Mouse (Mus musculus) thymus, postnatal 36 days (tissue): ENCODE results near the gene Tmem273.

Source experiments
- DNase-seq, 2 experiments: peaks; one replicate each; pipeline ENCODE4 v3.0.0; 2022; ENCODE audit warnings: mixed read lengths in 2 of 2

Gene Tmem273

DNA sequence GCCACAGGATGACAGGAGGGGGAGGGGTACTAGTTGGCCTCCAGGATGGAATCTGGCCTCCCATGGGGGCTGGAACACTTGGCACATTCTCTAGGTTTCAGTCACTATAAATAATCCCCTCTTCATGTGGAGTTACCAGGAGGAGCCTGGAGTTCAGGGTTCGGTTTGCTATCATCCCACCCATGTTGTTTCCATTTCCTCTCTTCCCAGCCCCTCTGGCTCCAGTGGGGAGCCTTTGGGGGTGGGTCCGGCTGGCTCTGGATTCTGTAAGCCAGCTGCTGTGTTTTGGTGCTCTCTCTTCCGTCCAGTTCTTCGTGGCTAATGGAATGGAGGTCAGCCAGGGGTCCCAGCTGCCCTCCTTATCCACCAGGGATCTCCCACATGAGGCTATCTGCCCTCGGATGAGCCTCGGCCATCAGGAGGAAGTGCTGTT is 75.4 kb downstream of the Tmem273 start:
- DNase-seq: no peak

DNA sequence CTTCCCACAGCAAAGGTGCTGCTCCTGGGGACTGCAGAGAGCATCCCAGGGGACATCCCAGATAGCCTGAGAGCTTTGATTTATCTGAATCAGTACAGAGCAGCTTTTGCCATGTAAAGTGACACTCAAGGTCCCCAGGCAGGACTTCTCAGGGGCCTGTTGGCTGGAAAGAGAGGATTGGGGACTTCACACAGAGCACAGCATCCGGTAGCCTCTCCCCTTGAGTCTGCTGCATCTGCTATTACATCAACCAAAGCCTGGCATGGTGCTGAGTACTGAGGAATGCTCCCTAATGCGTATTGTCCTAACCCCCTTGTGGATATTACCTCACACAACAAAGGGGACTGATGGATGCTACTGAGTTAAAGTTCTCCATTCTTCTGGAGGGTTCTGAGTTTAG is 75.9 kb downstream of the Tmem273 start:
- no peak for DNase-seq

DNA sequence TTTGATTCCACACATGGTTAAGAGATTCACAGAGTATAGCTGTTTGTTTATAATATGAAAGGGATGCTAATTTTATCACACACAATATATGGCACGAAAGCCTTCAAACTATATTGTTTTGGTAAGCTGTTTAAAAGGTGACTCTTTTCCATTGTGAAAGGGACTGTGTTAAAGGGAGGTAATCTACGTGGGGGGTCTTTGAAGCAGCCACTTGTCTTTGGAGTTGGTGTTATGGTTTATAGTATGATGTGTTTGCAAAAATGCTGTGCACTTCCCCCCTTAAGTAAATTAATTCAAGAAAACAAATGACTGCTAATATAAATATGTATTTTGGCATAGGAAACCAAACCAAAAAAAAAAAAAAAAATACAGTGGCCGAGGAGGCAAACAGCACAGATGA is 79.6 kb downstream of the Tmem273 start:
- no peak for DNase-seq
